Mouse (Mus musculus): ENCODE measurements around the gene Tsacc. TPM values are rescaled to one million over a fixed set of nuclear protein-coding genes. Genes with fewer than 3 reads are reported as not detected.
A peak's percentile ranks its signal among the peaks of the same experiment; 100 is the strongest.

Tsacc gene
- polyA plus RNA-seq, 1 experiment from 2014 or later, result 13.3 TPM

GRCm38 (mm10) chr3:88254268-88254926, 42.4 kb downstream of the Tsacc start, which contains the start of gene Rhbg:
TSS of gene Rhbg (minus strand) at chr3:88254709.
- Histone ChIP-seq H3K4me2 (ENCODE audit: low read length) (peak within 1 kb of the TSS; percentile 57), H3K9me3 (ENCODE audit: control insufficient read depth, low read length) (no peaks in the 10 kb centered on the region), H3K36me3 (ENCODE audit: control insufficient read depth, insufficient read depth, low read length) (no peaks in the 10 kb centered on the region), H3K27me3 (replicated peaks; ENCODE audit: control insufficient read depth, insufficient read depth, low read length) (peaks cover 27% of the 10 kb centered on the region), H3K27ac (ENCODE audit: low read depth) (no peak within 1 kb of the TSS), H3K4me3 (ENCODE audit: low read depth, low read length) (peak within 1 kb of the TSS; percentile 33), H3K9ac (ENCODE audit: low read length) (0 out of 2 replicates have a peak within 1 kb of the TSS, but pooled peaks have one; percentile 25), H3K4me1 (replicated peaks; ENCODE audit: control insufficient read depth, insufficient read depth, low read length) (peaks cover 8% of the 10 kb centered on the region)
- DNase-seq (ENCODE audit: low spot score), result no peak
- 1% methylated on average over 34 of the region's 34 CpGs for WGBS
- no peak for ATAC-seq (replicated peaks; ENCODE audit: low FRiP score, low TSS enrichment, low read depth)

- Histone ChIP-seq H3K4me2 (ENCODE audit: low read length) (no peak overlapping the region), H3K36me3 (ENCODE audit: control insufficient read depth, insufficient read depth, low read length) (no peaks in the 10 kb centered on the region), H3K4me3 (ENCODE audit: low read depth, low read length) (no peak overlapping the region), H3K4me1 (replicated peaks; ENCODE audit: control insufficient read depth, insufficient read depth, low read length) (peaks cover 8% of the 10 kb centered on the region), H3K27ac (ENCODE audit: low read depth) (no peak overlapping the region), H3K27me3 (replicated peaks; ENCODE audit: control insufficient read depth, insufficient read depth, low read length) (peaks cover 27% of the 10 kb centered on the region), H3K9me3 (ENCODE audit: control insufficient read depth, low read length) (no peaks in the 10 kb centered on the region), H3K9ac (ENCODE audit: low read length) (no peak overlapping the region)
- ATAC-seq (replicated peaks; ENCODE audit: low FRiP score, low TSS enrichment, low read depth) (no peak), DNase-seq (ENCODE audit: low spot score) (no peak)
- WGBS, result 51% methylated on average over 6 of the region's 6 CpGs
Measured at GRCm38 (mm10) chr3:88252739-88253138, 44.1 kb downstream of the Tsacc start.

- Histone ChIP-seq H3K9me3 (ENCODE audit: control insufficient read depth, low read length) (no peaks in the 10 kb centered on the region), H3K36me3 (ENCODE audit: control insufficient read depth, insufficient read depth, low read length) (no peaks in the 10 kb centered on the region), H3K4me2 (ENCODE audit: low read length) (no peak overlapping the region), H3K27me3 (replicated peaks; ENCODE audit: control insufficient read depth, insufficient read depth, low read length) (peaks cover 20% of the 10 kb centered on the region), H3K4me3 (ENCODE audit: low read depth, low read length) (no peak overlapping the region), H3K4me1 (replicated peaks; ENCODE audit: control insufficient read depth, insufficient read depth, low read length) (no peaks in the 10 kb centered on the region), H3K9ac (ENCODE audit: low read length) (no peak overlapping the region), H3K27ac (ENCODE audit: low read depth) (no peak overlapping the region)
- ATAC-seq (replicated peaks; ENCODE audit: low FRiP score, low TSS enrichment, low read depth) (no peak), DNase-seq (ENCODE audit: low spot score) (no peak)
- 79% methylated on average over 11 of the region's 11 CpGs for WGBS
Measured at GRCm38 (mm10) chr3:88248406-88248805, 48.4 kb downstream of the Tsacc start.

- 39% methylated on average over 9 of the region's 9 CpGs for WGBS
- ATAC-seq (replicated peaks; ENCODE audit: low FRiP score, low TSS enrichment, low read depth) (no peak), DNase-seq (ENCODE audit: low spot score) (no peak)
- no peak overlapping the region for H3K27ac ChIP-seq (ENCODE audit: low read depth)
- H3K4me1 ChIP-seq (replicated peaks; ENCODE audit: control insufficient read depth, insufficient read depth, low read length), result no peaks in the 10 kb centered on the region
- H3K36me3 ChIP-seq (ENCODE audit: control insufficient read depth, insufficient read depth, low read length), result no peaks in the 10 kb centered on the region
- H3K4me2 ChIP-seq (ENCODE audit: low read length), result no peak overlapping the region
- H3K4me3 ChIP-seq (ENCODE audit: low read depth, low read length), result no peak overlapping the region
- no peaks in the 10 kb centered on the region for H3K9me3 ChIP-seq (ENCODE audit: control insufficient read depth, low read length)
- no peak overlapping the region for H3K9ac ChIP-seq (ENCODE audit: low read length)
- H3K27me3 ChIP-seq (replicated peaks; ENCODE audit: control insufficient read depth, insufficient read depth, low read length), result peaks cover 23% of the 10 kb centered on the region
Measured at GRCm38 (mm10) chr3:88247666-88248065, 49.1 kb downstream of the Tsacc start.

- no peaks in the 10 kb centered on the region for H3K36me3 ChIP-seq (ENCODE audit: control insufficient read depth, insufficient read depth, low read length)
Measured at GRCm38 (mm10) chr3:88245811-88246210, 51.0 kb downstream of the Tsacc start.

GRCm38 (mm10) chr3:88244071-88244470, 52.7 kb downstream of the Tsacc start:
- DNase-seq (ENCODE audit: low spot score) (no peak), ATAC-seq (replicated peaks; ENCODE audit: low FRiP score, low TSS enrichment, low read depth) (no peak)
- 22% methylated on average over 2 of the region's 2 CpGs for WGBS
- no peak overlapping the region for H3K4me3 ChIP-seq (ENCODE audit: low read depth, low read length)
- no peak overlapping the region for H3K27ac ChIP-seq (ENCODE audit: low read depth)
- no peaks in the 10 kb centered on the region for H3K9me3 ChIP-seq (ENCODE audit: control insufficient read depth, low read length)
- H3K4me2 ChIP-seq (ENCODE audit: low read length), result no peak overlapping the region
- peaks cover 58% of the 10 kb centered on the region for H3K27me3 ChIP-seq (replicated peaks; ENCODE audit: control insufficient read depth, insufficient read depth, low read length)
- no peaks in the 10 kb centered on the region for H3K4me1 ChIP-seq (replicated peaks; ENCODE audit: control insufficient read depth, insufficient read depth, low read length)
- no peak overlapping the region for H3K9ac ChIP-seq (ENCODE audit: low read length)
- no peaks in the 10 kb centered on the region for H3K36me3 ChIP-seq (ENCODE audit: control insufficient read depth, insufficient read depth, low read length)

More at GRCm38 (mm10) chr3:88245811-88246210, 51.0 kb downstream of the Tsacc start:
- ATAC-seq (replicated peaks; ENCODE audit: low FRiP score, low TSS enrichment, low read depth), result no peak; the same call in 1 of the 2 replicates
- WGBS, result 26% methylated on average over 13 of the region's 13 CpGs
- peak; percentile 86 for DNase-seq (ENCODE audit: low spot score)
- H3K4me2 ChIP-seq (ENCODE audit: low read length), result no peak overlapping the region
- H3K4me3 ChIP-seq (ENCODE audit: low read depth, low read length), result no peak overlapping the region
- no peaks in the 10 kb centered on the region for H3K9me3 ChIP-seq (ENCODE audit: control insufficient read depth, low read length)
- no peak overlapping the region for H3K27ac ChIP-seq (ENCODE audit: low read depth)
- peaks cover 41% of the 10 kb centered on the region for H3K27me3 ChIP-seq (replicated peaks; ENCODE audit: control insufficient read depth, insufficient read depth, low read length)
- no peaks in the 10 kb centered on the region for H3K4me1 ChIP-seq (replicated peaks; ENCODE audit: control insufficient read depth, insufficient read depth, low read length)
- no peak overlapping the region for H3K9ac ChIP-seq (ENCODE audit: low read length)

GRCm38 (mm10) chr3:88242531-88242930, 54.3 kb downstream of the Tsacc start:
- Histone ChIP-seq H3K4me1 (replicated peaks; ENCODE audit: control insufficient read depth, insufficient read depth, low read length) (no peaks in the 10 kb centered on the region), H3K9ac (ENCODE audit: low read length) (no peak overlapping the region), H3K4me2 (ENCODE audit: low read length) (no peak overlapping the region), H3K9me3 (ENCODE audit: control insufficient read depth, low read length) (no peaks in the 10 kb centered on the region), H3K27ac (ENCODE audit: low read depth) (no peak overlapping the region), H3K27me3 (replicated peaks; ENCODE audit: control insufficient read depth, insufficient read depth, low read length) (peaks cover 73% of the 10 kb centered on the region), H3K4me3 (ENCODE audit: low read depth, low read length) (no peak overlapping the region), H3K36me3 (ENCODE audit: control insufficient read depth, insufficient read depth, low read length) (no peaks in the 10 kb centered on the region)
- DNase-seq (ENCODE audit: low spot score) (peak; percentile 85), ATAC-seq (replicated peaks; ENCODE audit: low FRiP score, low TSS enrichment, low read depth) (no peak)
- WGBS, result 2% methylated on average over 13 of the region's 13 CpGs

GRCm38 (mm10) chr3:88241045-88241786, 55.6 kb downstream of the Tsacc start:
- H3K4me3 ChIP-seq (ENCODE audit: low read depth, low read length), result no peak overlapping the region
- no peak overlapping the region for H3K9ac ChIP-seq (ENCODE audit: low read length)
- no peaks in the 10 kb centered on the region for H3K9me3 ChIP-seq (ENCODE audit: control insufficient read depth, low read length)
- peak overlapping the region; percentile 30 for H3K4me2 ChIP-seq (ENCODE audit: low read length)
- no peaks in the 10 kb centered on the region for H3K4me1 ChIP-seq (replicated peaks; ENCODE audit: control insufficient read depth, insufficient read depth, low read length)
- DNase-seq (ENCODE audit: low spot score) (no peak), ATAC-seq (replicated peaks; ENCODE audit: low FRiP score, low TSS enrichment, low read depth) (no peak)
- H3K27ac ChIP-seq (ENCODE audit: low read depth), result no peak overlapping the region
- WGBS, result 3% methylated on average over 48 of the region's 48 CpGs
- H3K27me3 ChIP-seq (replicated peaks; ENCODE audit: control insufficient read depth, insufficient read depth, low read length), result peaks cover 80% of the 10 kb centered on the region
- no peaks in the 10 kb centered on the region for H3K36me3 ChIP-seq (ENCODE audit: control insufficient read depth, insufficient read depth, low read length)

All from intestine, embryonic 14.5 days (tissue).